Mouse (Mus musculus): Measurements from ENCODE around the gene Clrn1. TPM values are rescaled to one million over a fixed set of nuclear protein-coding genes. Genes with fewer than 3 reads are reported as not detected.
"Not testable (repeated sequence)": the region's sequence is repeated elsewhere in the genome, so short reads cannot be mapped to it uniquely, and the experiment has no call there.

The Clrn1 gene
- polyA plus RNA-seq (2012; rRNA removed), result 0.21 and 0.26 TPM in 2 replicates

DNA sequence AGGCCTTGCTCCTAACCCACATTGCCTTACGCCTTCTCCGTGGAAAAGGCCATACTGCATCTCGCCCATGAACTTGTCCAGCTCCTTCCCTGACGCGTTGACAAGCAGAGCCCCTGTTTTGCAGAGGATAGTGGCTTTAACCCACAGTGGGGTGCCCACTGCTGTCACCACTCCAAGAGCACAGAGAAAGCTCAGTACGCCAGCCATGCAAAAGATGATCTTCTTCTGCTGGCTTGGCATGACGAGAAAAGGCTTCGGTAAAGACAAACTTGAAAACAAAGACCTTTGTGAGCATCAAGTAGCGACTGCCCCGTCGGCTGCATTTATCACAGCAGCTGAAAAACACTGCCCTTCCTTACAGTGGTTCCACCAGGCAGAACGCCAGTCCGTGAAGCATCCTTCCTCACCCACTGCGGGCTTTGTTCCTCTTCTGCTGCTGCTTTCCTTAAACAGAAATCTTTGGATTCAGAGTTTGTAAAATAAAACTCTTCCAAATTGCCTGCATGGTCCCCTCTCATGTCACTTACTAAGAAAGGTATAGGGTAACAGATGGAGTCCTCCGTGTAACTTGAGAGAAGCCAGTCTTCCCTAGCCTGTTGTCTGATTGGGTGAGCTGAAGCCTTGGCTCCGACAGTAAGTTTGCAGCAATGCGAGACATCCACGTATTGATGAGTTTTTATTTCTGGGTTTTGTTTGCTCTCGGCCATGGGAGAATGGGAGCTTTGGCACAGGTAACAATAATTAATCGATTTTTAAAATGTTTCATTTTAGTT lies at the start of gene Clrn1:
Gene Clrn1 (minus strand): TSS at position 540 of the 773 bp plus-strand sequence.
- no peak for DNase-seq (ENCODE audit: extremely low spot score in 1 of 2, low spot score in 1 of 2)

DNA sequence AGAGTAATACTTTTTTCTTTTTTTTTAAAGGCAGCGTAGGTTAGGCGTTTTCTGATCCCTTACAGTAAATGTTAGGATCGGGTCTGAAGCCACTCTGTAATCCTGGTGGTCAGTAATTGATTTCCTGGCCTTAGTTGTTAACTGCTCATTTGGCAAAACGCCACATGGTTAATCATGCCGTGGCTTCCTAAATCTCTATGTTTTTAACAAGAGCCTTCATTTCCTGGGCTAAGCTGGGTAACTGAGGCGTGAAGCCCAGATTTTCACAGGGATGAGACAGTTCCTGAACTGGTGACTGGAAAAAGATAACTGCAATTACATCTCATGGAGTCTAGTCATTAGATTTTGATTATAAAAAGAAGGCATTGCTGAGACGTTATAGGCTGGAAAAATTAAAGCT lies 38.9 kb upstream of the Clrn1 start:
- DNase-seq (ENCODE audit: extremely low spot score in 1 of 2, low spot score in 1 of 2), result no peak

DNA sequence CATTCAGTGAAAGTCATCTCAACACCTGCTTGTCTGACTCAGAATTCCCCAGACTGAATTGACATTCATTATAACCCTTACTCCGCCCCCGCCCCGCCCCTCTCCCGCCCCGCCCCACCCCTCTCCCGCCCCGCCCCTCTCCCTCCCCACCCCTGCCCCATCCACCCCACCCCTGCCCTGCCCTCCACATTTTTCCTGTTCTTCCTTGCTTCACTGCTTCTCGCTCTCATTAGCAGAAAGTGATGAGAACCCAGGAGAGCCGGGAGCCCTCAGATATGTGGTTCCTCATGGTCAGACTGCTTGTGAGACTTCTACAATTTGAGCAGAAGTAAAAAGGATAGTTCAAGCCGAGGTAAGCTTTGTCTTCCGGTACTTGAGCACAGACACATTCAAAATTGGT lies 38.0 kb upstream of the Clrn1 start:
- DNase-seq (ENCODE audit: extremely low spot score in 1 of 2, low spot score in 1 of 2), result no peak

DNA sequence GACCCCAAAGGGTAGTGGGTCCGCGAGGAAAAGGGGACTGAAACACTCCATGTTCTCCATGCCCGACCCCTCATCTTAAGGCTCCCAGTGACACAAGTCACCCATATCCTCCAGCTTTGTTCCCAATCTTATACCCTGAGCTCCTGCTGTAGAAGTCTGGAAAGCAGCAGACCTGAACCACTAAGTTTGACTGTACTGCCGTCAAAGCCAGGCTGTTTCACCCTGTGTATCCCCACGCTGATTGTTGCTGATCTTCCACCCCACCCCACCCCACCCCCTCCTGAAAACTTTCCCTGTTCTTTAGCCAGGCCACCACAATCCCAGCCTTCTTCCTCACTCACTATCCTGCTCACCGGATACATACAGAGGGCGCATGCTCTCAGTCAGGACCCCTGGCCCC lies 37.5 kb upstream of the Clrn1 start:
- DNase-seq (ENCODE audit: extremely low spot score in 1 of 2, low spot score in 1 of 2), result no peak

DNA sequence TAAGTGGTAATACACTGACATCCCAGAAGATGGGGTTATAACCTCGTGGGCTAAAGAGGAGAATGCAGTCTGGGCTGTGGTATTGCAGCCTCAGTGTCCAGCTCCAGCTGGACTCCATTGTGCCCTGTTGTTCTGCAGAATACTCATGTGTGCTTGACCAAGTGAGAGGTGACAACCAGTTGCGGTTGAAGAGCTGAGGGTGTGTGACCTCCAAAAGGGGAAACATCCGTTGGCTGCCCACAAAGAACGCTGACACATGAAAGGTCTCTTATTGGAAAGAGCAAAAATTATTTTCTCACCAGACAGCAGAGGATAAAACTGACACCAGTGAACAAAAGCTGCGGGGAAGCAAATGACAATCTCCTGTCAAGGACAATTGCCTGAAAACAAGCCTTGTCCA lies 36.2 kb upstream of the Clrn1 start:
- DNase-seq (ENCODE audit: extremely low spot score in 1 of 2, low spot score in 1 of 2), result no peak

DNA sequence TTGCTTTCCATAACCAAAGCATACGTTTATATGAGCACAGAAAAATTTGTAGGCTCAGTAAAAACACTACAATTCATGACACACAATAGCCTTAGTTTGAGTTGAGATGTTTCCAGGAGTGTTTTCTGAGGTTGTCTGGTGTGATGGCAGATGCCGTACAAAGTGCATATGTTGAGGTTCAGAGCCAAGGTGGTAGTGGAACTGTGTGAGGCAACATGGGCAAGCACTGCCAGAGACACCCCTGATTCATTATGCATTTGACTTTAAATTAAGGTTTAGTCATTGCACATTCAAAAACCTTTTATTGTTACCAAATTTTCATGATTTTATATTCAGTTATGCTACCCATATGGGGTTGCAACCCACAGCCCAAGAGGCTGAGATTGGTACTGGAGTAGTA lies 19.5 kb upstream of the Clrn1 start:
- no peak for DNase-seq (ENCODE audit: extremely low spot score in 1 of 2, low spot score in 1 of 2)

DNA sequence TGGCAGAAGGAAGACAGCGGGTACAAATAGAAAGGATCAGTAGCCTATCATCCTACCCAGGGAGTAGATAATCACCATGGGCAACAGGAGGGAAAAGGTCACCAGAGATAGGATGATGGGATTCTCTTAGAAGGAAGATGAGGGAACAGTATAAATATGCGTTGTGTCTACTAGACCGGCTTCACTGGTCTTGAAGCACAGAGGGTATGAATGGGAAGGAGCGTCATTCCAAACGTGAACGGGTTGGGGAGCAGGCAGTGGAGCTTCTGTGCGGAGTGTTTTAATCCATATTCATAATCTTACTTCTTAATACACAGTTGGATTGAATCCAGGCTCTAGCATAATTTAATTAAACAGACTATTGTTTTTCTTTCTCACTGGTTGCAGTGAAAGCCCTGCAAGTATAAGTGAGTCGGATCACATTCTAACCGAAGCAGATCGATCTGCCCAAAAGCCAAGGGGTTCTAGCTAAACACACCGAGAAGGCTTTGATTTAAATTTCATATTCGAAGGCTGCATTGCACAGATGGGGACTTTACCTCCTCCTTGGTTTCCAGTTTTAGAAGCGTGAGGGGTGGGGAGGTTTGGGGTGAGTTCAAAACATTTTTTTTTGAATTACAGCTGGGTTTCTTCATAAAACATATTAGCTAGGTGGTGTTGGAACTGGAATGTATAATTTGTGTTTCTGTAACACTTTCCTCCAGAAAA lies 17.1 kb upstream of the Clrn1 start:
- DNase-seq (ENCODE audit: extremely low spot score in 1 of 2, low spot score in 1 of 2), result peak in 1 of 2 experiments; percentile 21

DNA sequence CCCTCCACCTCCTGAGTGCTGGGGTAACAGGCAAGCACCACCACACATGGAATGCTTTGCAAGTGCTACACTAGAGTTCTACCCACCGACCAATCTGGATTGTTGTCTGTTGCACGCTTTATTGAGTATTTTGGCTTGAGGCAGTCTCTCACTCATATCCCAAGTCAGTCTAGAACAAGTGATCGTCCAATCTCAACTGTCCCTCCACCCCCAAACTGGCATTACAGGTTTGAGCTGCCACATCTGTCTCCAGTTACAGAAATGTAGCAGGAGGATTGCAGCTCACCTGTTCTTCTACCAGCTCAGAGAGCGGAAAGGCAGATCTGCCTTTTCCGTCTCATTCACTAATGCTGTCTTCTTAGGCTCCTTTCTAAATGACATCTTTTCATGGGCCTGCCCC lies 10.0 kb upstream of the Clrn1 start:
- DNase-seq (ENCODE audit: extremely low spot score in 1 of 2, low spot score in 1 of 2), result no peak

DNA sequence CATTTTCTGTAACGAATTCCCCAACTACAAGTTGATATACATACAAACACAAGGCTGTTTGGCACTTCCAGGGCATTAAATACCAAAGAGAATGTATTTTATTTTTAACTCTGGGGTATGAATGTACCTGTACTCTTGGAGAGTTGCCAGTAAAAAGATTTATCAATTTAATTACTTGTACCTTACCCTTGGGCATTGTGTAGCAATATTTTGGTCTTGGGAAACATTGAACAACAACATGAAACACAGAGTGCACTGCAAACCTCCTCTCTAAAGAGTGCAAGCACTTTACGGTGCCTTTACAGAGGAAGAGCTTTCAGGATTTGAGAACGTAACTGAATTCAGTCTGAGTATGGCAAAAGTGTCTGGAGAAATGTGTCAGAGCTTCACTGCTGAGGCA lies 9.4 kb upstream of the Clrn1 start:
- no peak for DNase-seq (ENCODE audit: extremely low spot score in 1 of 2, low spot score in 1 of 2)

DNA sequence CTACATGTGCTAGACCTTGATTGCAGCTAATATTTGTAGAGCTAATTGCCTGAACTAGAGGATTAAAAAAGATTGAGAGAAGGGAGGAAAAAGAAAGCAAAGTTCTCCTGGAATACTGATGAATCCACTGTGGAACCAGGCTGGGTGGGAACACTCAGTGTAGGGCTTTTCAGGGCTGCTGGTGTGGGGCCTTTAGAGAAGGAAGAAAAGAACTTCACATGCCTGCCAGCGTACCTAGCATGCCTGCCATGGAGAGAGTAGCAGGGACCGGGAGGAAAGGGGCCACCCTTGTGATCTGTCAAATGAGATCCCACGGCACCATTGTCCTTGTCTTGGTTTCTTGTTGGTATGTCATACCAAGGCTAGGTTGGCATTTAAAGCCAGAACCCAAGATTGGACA lies 4.5 kb upstream of the Clrn1 start:
- no peak for DNase-seq (ENCODE audit: extremely low spot score in 1 of 2, low spot score in 1 of 2)

DNA sequence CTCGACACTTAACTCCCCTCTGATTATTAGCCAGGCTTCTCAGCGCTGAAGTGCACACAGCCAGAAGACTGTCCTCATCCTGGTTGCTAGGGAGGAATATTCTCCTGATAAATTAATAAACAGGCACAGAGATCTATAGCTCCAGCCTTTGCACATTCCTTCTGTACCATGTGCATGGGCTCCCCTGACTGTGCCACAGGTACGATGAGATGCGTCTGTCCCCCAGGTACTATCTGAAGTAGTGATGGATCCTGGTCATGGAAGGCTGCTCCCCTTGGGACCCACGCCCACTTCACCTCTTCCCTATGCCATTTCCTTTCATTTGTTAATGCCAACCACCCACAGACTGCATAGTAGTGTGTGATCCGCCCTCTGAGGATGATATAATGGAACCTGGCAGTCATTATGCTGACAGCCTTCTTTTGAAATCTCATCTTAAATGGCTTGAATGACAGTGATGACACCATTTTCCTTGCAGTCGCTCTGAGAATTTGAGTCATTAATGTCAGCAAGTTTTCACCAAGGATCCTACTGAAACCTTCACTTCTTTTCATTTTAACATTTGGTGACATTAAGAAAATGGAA lies 3.1 kb upstream of the Clrn1 start:
- no peak for DNase-seq (ENCODE audit: extremely low spot score in 1 of 2, low spot score in 1 of 2)

DNA sequence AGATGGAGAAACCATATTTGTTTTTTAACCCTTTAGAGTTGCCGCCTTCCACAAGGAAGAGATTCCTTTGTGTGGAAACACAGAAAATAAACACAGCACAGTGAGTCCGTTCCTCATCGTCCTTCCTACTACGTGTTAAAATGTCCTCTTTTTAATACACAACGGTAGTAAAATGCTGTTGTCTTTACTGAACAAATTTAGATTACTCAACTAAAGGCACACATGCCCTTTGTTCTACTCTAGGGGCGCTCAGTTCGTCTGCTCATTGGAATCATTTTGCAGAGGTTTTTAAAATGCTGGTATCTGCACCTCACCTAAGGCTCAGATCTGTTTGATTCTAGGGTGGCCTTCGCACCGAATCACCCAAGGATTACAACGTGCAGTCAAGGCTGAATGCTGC lies 2.6 kb upstream of the Clrn1 start:
- DNase-seq (ENCODE audit: extremely low spot score in 1 of 2, low spot score in 1 of 2), result no peak

DNA sequence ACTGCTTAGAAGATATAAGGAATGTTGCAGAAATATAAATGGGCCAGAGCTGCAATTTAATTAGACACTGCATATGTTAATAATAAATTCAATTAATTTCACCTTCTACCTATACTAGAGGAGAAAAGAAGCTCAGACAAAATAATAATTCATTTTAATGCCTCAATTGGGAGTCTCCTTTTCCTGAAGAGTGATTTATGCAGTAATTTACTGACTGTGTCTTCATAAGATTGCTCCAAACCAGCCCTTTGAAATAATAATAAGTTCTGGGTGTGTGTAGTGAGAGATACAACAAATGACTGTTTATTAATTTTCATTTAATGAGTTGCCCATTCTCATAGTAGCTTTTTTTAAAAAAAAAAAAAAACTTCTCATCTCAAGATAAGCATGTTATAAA lies 1.6 kb downstream of the Clrn1 start:
- DNase-seq (ENCODE audit: extremely low spot score in 1 of 2, low spot score in 1 of 2), result no peak

DNA sequence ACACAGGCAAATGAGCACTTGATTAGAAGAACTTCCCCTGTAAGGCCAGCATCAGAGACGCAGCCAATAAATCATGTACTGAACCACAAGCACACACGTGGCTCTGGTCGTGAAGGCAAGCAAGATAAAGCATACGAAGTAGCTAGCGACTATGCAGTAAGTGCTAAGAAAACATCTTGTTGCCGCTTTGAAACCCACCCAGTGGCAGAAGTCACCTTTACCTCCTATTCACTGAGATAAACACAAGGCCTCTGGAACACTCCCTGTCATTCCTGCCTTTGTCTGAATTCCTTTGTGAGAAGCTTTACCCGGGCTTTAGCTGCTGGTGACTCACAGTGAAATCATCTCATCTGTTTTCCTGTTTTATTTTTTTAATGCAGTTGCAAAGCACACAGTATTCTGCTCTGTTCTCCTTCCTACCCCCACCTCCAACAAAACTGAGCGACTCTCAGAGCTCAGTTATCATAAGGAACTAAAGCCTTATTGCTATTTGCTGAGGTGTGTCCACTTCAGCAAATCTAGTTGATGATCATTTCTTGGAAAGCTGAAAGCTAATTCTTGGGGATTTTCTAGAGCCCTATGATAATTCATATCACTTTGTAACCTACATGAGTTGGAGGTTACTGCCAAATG lies 2.1 kb downstream of the Clrn1 start:
- peak in 1 of 2 experiments; percentile 23 for DNase-seq (ENCODE audit: extremely low spot score in 1 of 2, low spot score in 1 of 2)

DNA sequence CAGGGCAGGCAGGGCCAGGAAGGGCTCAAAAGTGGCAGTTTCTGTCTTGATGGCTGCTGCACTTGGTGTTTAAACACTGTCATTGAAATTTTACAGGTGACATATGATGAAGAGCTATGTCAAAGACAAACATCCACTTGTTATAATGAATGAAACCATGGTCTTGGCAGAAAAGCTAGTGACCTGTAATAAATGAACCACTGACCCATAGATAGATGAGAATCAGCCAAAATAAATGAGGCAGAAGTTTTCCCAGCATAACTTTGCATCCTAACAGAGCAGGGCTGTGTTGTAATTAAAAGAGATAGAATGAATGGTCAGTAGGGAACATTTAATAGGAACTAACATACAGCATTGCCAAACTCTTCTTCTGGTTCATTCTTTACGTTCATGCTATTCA lies 4.1 kb downstream of the Clrn1 start:
- no peak for DNase-seq (ENCODE audit: extremely low spot score in 1 of 2, low spot score in 1 of 2)

DNA sequence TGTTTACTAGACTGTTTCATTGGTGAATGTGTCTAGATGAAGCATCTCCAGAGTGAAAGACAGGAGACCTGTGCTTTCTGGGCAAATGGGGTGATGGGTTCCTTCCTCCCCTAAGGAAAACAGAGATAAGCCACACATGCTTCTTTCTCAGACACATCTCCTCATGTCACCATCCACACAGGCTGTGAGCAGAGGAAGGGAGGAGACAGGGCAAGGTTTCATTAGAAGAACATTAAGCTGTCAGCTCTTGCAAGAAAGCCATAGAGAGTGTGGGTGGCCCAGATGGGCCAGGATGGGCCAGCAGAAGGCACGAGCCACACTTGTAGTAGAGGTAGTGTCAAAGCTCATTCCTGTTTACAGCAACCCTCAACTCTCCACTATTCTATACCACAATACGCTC lies 5.0 kb downstream of the Clrn1 start:
- DNase-seq (ENCODE audit: extremely low spot score in 1 of 2, low spot score in 1 of 2), result no peak

DNA sequence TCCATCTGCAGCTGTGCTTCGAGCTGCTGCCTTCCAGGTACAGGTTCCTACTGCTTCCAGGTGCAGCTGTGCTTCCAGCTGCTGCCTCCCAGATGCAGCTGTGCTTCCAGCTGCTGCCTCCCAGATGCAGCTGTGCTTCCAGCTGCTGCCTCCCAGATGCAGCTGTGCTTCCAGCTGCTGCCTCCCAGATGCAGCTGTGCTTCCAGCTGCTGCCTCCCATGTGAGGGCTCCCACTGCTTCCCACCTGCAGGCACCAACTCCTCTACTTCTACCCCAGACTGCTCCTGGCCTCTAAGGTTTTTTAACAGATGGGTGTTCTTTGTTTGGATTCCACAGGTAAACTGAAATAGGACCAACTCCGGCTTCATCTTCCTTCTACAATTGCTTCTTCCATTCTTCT lies 13.3 kb downstream of the Clrn1 start:
- not testable (repeated sequence) for DNase-seq (ENCODE audit: extremely low spot score in 1 of 2, low spot score in 1 of 2)

DNA sequence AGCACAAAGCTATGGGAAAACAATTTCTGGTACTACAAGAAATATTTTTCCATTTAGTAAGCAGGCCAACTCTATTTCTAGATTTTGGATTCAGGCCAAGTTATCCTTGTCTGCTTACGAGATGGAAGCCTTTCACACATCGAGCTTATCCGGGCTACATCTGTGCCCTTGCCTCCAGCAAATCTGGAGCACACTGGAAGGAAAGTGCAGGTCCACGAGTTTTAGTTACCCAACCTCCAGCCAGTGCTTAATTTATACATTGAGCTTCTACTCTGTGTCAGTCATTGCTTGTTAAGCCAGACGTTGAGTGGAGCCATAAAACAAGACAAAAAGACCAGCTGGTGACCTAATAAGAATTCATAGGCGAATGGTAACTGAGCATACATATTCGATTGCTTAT lies 19.4 kb downstream of the Clrn1 start:
- DNase-seq (ENCODE audit: extremely low spot score in 1 of 2, low spot score in 1 of 2), result peak in 1 of 2 experiments; percentile 33

DNA sequence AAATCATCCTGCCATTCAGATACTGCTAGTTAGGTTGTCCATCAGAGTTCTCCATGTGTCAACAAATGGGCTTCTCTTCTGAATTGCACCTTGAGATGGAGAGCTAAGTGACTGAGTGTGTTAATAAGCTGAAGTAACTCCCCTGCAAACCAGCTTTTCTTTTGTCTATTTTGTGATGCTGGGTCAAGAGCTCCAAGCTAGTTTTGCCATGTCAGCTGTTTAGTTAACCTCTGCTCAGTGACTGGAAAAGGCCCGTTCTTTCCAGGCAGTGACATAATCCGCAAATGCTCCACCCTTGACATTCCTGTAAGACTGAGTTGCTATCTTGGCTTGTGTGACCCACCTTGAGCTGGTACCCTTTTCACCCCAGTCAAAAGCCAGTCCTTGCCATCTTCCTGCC lies 22.2 kb downstream of the Clrn1 start:
- no peak for DNase-seq (ENCODE audit: extremely low spot score in 1 of 2, low spot score in 1 of 2)

DNA sequence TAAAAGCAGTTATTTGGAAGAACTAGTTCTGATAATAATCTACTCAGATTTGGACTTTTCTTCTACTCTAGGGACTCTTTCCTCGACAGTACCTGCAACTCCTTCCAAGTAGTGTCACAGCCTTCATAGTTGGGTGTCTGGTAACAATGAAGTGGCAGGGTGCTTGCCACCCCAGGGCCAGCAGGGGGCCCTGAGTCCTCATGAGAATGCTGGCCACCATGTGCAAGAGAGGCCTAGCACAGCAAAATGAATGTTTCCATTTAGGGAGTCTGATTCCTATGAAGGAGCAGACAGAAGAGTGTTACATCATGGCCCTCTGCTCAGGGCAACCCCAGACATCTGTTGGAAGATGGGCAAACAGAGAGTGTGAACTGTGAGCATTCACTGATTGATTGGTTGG lies 41.7 kb downstream of the Clrn1 start:
- peak in 1 of 2 experiments; percentile 23 for DNase-seq (ENCODE audit: extremely low spot score in 1 of 2, low spot score in 1 of 2)

DNA sequence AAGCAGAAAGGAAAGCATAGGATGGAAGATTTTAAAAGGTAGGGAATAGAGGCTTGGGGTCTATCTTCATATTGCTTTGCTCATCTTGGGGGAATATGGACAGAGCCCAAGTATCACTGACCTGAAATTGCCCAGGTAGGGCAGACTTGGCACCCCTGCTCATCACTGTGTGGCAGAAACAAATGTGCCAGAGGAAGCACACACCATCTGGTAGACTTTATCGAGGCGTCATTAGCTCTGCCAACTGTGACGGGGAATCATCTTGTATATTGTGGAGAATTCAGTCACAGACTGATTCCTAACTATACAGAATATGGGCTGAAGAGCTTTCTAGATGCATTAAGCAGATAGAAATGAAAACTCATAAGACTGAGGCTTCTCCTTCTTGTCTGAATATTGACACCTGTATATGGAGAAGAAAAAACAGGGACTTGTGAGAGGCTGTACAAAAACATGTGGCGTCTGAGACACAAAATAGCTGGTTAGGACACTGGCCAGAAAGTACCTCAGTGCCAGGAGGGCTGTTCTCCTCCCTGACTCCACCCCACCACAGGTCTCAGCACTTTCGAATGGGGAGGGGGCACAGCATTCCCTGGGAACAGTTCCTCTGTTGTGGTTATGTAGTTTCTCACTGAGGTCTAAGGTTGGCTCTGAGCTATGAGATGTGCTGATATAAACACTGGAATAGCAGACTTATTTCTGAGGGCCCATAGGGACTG lies 51.5 kb downstream of the Clrn1 start:
- DNase-seq (ENCODE audit: extremely low spot score in 1 of 2, low spot score in 1 of 2), result peak in 1 of 2 experiments; percentile 20

Measured in frontal cortex, adult 2 months (tissue).